Mouse (Mus musculus) midbrain, embryonic 12.5 days (tissue): ENCODE data around the gene Ssh1. TPM values are rescaled to one million over a fixed set of nuclear protein-coding genes. Genes with fewer than 3 reads are reported as not detected.
A peak's percentile ranks its signal among the peaks of the same experiment; 100 is the strongest.

Experiments
- ATAC-seq: fragments of 200-750 bp; cut with Nextera tagmentation; 2 replicates; pipeline ENCODE4 v1.8.0; 2017; ENCODE audit warnings: low read depth, moderate TSS enrichment, moderate library complexity; ENCODE audit not compliant: low FRiP score
- H3K27ac ChIP-seq: fragments of 300-500 bp; sonication (generic); replicated peaks from 2 replicates; pipeline ENCODE4 v1.5.1; 2016; ENCODE audit warnings: mild to moderate bottlenecking
- H3K27me3 ChIP-seq: fragments of 300-500 bp; sonication (generic); 2 replicates; pipeline ENCODE4 v1.6.1; 2016; ENCODE audit warnings: mild to moderate bottlenecking
- H3K36me3 ChIP-seq: fragments of 300-500 bp; sonication (generic); 2 replicates; pipeline ENCODE4 v1.6.1; 2016
- H3K4me1 ChIP-seq: fragments of 300-500 bp; sonication (generic); 2 replicates; pipeline ENCODE4 v1.6.1; 2016
- H3K4me2 ChIP-seq: fragments of 300-500 bp; sonication (generic); replicated peaks from 2 replicates; pipeline ENCODE4 v1.6.1; 2016; ENCODE audit warnings: mild to moderate bottlenecking, moderate library complexity
- H3K4me3 ChIP-seq: fragments of 300-500 bp; sonication (generic); 2 replicates; pipeline ENCODE4 v1.5.1; 2016; ENCODE audit warnings: mild to moderate bottlenecking
- H3K9ac ChIP-seq: fragments of 300-500 bp; sonication (generic); replicated peaks from 2 replicates; pipeline ENCODE4 v1.6.1; 2016; ENCODE audit warnings: mild to moderate bottlenecking, moderate library complexity
- H3K9me3 ChIP-seq: fragments of 300-500 bp; sonication (generic); 2 replicates; pipeline ENCODE4 v1.6.1; 2016; ENCODE audit warnings: mild to moderate bottlenecking
- WGBS: fragments of 180-500 bp; shearing (Covaris S2); methylation state at CpG from one replicate; pipeline ENCODE4 v1.1.7; 2016; 5-methylcytosine and 5-hydroxymethylcytosine counted together
- polyA plus RNA-seq: library from polyadenylated mRNA; unstranded; fragments of >200 nt; fragmentation: Nextera tagmentation; extraction: Ambion mirVana; gene quantifications from 2 replicates; pipeline ENCODE4 v1.2.1, GENCODE M21; 2016

Ssh1 gene
- polyA plus RNA-seq, 1 experiment from 2014 or later = 18.5 TPM

- Histone ChIP-seq H3K9me3 (0 out of 2 replicates have a peak, but pooled peaks cover 3% of the 10 kb centered on the region), H3K4me2 (no peak overlapping the region), H3K27ac (no peak overlapping the region), H3K9ac (no peak overlapping the region), H3K27me3 (no peaks in the 10 kb centered on the region), H3K36me3 (peaks cover 41% of the 10 kb centered on the region), H3K4me3 (no peak overlapping the region), H3K4me1 (peaks cover 7% of the 10 kb centered on the region; the same call in 1 of the 2 replicates)
- ATAC-seq = no peak
- 18% methylated on average over 6 of the region's 6 CpGs for WGBS
These were observed 34.7 kb downstream of the Ssh1 start for GRCm38 (mm10) chr5:113959039-113959438.

DNA sequence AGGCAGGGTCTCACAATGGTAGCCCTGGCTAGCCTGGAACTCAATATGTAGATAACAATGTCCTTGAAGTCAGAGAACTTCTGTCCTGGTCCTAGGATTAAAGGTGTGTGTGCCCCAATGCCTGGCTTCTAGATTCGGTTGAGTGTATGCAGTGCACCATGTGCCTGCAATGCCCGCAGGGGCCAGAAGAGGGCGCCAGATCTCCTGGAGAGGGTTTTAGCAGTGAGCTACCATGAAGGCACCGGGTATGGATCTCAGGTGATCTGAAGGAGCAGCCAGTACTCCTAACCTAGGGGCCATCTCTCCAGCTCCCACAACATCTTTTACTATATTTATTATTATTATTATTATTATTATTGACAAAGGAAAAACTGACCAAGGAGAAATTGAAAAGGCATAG is 37.2 kb downstream of the Ssh1 start:
- 11% methylated on average over 4 of the region's 4 CpGs for WGBS
- no peak overlapping the region for H3K4me2 ChIP-seq
- 0 out of 2 replicates have a peak, but pooled peaks have one; percentile 41 for ATAC-seq
- H3K4me3 ChIP-seq = no peak overlapping the region
- H3K36me3 ChIP-seq = peaks cover 51% of the 10 kb centered on the region
- no peak overlapping the region for H3K9ac ChIP-seq
- H3K27me3 ChIP-seq = no peaks in the 10 kb centered on the region
- no peaks in the 10 kb centered on the region for H3K9me3 ChIP-seq
- H3K27ac ChIP-seq = no peak overlapping the region
- H3K4me1 ChIP-seq = peaks cover 7% of the 10 kb centered on the region; the same call in 1 of the 2 replicates

GRCm38 (mm10) chr5:113955691-113956090 is 38.0 kb downstream of the Ssh1 start:
- Histone ChIP-seq H3K4me1 (peaks cover 7% of the 10 kb centered on the region; the same call in 1 of the 2 replicates), H3K4me3 (no peak overlapping the region), H3K9me3 (no peaks in the 10 kb centered on the region), H3K27ac (no peak overlapping the region), H3K36me3 (peaks cover 51% of the 10 kb centered on the region), H3K9ac (no peak overlapping the region), H3K27me3 (no peaks in the 10 kb centered on the region), H3K4me2 (no peak overlapping the region)
- no peak for ATAC-seq
- 92% methylated on average over 8 of the region's 8 CpGs for WGBS

GRCm38 (mm10) chr5:113955281-113955680 is 38.4 kb downstream of the Ssh1 start:
- H3K27me3 ChIP-seq = no peaks in the 10 kb centered on the region
- H3K9ac ChIP-seq = no peak overlapping the region
- H3K4me2 ChIP-seq = no peak overlapping the region
- H3K36me3 ChIP-seq = peaks cover 55% of the 10 kb centered on the region
- WGBS = 88% methylated on average over 5 of the region's 5 CpGs
- no peaks in the 10 kb centered on the region for H3K9me3 ChIP-seq
- peaks cover 7% of the 10 kb centered on the region; the same call in 1 of the 2 replicates for H3K4me1 ChIP-seq
- no peak for ATAC-seq
- H3K27ac ChIP-seq = no peak overlapping the region
- H3K4me3 ChIP-seq = no peak overlapping the region

- 14% methylated on average over 7 of the region's 7 CpGs for WGBS
- Histone ChIP-seq H3K4me3 (no peak overlapping the region), H3K27ac (no peak overlapping the region), H3K9ac (no peak overlapping the region), H3K4me1 (peaks cover 7% of the 10 kb centered on the region; the same call in 1 of the 2 replicates), H3K4me2 (no peak overlapping the region), H3K36me3 (peaks cover 64% of the 10 kb centered on the region), H3K9me3 (no peaks in the 10 kb centered on the region), H3K27me3 (no peaks in the 10 kb centered on the region)
- no peak; the same call in 1 of the 2 replicates for ATAC-seq
These were observed 39.3 kb downstream of the Ssh1 start for GRCm38 (mm10) chr5:113954421-113954820.

DNA sequence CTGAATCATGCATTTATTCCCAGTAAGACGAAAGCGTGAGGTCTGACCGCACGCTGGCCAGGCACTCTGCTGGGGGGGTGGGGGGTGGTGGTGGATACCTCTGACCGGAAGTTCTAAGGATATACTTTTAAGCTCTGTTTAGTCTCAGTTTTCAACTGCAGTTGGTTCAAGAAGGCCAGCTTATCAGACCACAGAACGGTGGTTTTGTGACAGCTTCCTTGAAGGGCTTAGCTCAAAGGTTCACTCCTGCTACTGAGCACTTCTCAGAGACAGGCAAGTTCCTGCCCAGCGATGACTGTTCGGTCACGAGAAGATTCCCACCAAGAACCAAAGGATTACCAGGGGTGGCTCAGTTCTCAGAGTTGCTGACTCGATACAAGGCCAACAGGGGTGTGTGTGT is 41.2 kb downstream of the Ssh1 start:
- no peaks in the 10 kb centered on the region for H3K27me3 ChIP-seq
- no peak overlapping the region for H3K27ac ChIP-seq
- no peak for ATAC-seq
- 88% methylated on average over 10 of the region's 10 CpGs for WGBS
- no peaks in the 10 kb centered on the region for H3K4me1 ChIP-seq
- H3K36me3 ChIP-seq = peaks cover 74% of the 10 kb centered on the region
- H3K9me3 ChIP-seq = no peaks in the 10 kb centered on the region
- no peak overlapping the region for H3K9ac ChIP-seq
- no peak overlapping the region for H3K4me2 ChIP-seq
- H3K4me3 ChIP-seq = no peak overlapping the region

DNA sequence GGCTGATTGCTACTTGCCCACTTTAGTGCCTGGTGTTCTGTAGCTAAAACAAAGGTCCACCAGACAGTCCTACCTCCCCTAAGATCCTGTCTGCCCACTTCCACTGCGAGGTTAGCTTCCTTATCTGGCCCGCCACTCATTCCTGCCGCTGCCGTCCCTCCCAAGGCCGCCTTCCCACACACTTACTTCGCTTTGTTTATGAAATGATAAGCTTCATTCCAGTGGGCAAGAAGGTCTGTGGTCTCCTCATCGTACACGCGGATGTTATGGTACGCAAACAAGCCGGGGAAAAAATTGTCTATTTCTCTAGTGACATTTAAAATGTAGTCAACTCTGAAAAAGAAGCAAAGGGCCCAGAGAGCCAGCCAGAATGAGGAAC is 42.0 kb downstream of the Ssh1 start:
- Histone ChIP-seq H3K4me2 (no peak overlapping the region), H3K36me3 (peaks cover 76% of the 10 kb centered on the region), H3K9me3 (no peaks in the 10 kb centered on the region), H3K4me3 (no peak overlapping the region), H3K4me1 (no peaks in the 10 kb centered on the region), H3K27me3 (no peaks in the 10 kb centered on the region), H3K27ac (no peak overlapping the region), H3K9ac (no peak overlapping the region)
- ATAC-seq = no peak
- WGBS = 94% methylated on average over 11 of the region's 11 CpGs

DNA sequence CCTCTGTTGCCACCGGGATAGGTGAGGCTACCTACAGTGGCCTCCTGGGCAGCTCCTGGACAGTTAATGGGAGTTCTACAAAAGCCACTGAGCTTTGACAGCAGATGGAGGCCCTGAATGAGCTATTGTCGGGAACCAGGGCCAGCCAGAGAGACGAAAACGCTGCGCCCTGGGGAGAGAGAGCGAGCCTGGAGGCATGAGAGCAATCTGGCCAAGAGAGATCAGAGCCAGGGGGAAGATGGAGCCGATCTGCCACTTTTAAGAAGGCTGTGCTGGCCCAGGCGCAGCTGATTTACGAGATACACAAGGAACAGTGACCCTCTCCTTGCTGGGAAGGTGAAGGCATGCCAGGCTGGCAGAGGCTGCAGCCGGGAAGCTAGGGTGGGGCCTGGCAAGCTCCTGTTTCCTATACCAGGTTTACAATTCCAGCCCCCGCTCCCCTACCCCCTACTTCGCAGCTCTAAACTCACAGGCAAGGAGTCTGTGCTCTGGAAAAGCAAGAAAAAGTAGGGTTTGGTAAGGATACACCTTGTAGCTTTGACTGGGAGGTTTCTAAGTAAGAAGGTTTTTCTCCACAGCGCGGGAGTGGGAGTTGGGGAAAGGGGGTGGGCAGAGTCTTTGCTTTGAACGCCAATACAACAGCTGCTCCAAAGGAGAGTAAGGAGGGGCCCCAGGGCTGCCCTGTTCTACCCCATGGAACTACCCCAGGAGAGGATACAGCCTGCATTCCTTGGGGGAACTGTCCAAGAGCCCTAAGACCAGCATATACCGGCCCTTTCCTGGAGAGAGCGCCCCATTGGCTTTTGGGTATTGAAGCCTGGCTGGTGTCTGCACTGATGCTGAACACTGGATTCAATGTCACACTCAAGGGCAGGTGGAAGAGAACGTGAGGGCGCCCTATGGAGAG is 42.7 kb downstream of the Ssh1 start:
- peaks cover 82% of the 10 kb centered on the region for H3K36me3 ChIP-seq
- no peaks in the 10 kb centered on the region for H3K4me1 ChIP-seq
- no peak overlapping the region for H3K4me2 ChIP-seq
- 0 out of 2 replicates have a peak overlapping the region, but pooled peaks have one; percentile 25 for H3K27ac ChIP-seq
- no peak for ATAC-seq
- H3K4me3 ChIP-seq = no peak overlapping the region
- no peaks in the 10 kb centered on the region for H3K27me3 ChIP-seq
- no peak overlapping the region for H3K9ac ChIP-seq
- 86% methylated on average over 19 of the region's 19 CpGs for WGBS
- H3K9me3 ChIP-seq = no peaks in the 10 kb centered on the region

- H3K9ac ChIP-seq = no peak overlapping the region
- WGBS = 94% methylated on average over 17 of the region's 17 CpGs
- peaks cover 83% of the 10 kb centered on the region for H3K36me3 ChIP-seq
- H3K4me1 ChIP-seq = no peaks in the 10 kb centered on the region
- no peaks in the 10 kb centered on the region for H3K9me3 ChIP-seq
- H3K27me3 ChIP-seq = no peaks in the 10 kb centered on the region
- ATAC-seq = no peak
- H3K27ac ChIP-seq = no peak overlapping the region
- no peak overlapping the region for H3K4me2 ChIP-seq
- H3K4me3 ChIP-seq = no peak overlapping the region
These were observed 43.6 kb downstream of the Ssh1 start for GRCm38 (mm10) chr5:113950133-113950532.

DNA sequence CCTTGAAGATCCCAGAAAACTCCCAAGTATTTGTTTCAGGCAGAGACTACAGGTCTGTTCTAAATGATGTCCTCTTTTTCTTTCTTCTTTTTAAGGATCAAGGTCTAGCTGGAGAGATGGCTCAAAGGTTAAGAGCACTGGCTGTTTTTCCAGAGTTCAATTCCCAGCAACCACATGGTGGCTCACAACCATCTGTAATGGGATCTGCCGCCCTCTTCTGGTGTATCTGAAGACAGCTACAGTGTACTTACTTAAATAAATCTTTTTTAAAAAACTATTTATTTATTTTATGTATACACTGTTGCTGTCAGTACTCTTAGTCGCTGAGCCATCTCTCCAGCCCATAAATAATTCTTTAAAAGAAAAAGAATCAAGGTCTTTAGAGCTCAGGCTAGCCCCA is 46.4 kb downstream of the Ssh1 start:
- Histone ChIP-seq H3K4me3 (no peak overlapping the region), H3K4me1 (peaks cover 10% of the 10 kb centered on the region), H3K9me3 (no peaks in the 10 kb centered on the region), H3K9ac (no peak overlapping the region), H3K36me3 (peaks cover 86% of the 10 kb centered on the region), H3K27ac (no peak overlapping the region), H3K27me3 (no peaks in the 10 kb centered on the region), H3K4me2 (no peak overlapping the region)
- ATAC-seq = no peak
- WGBS = 73% methylated on average over 2 of the region's 2 CpGs

GRCm38 (mm10) chr5:113945126-113945525 is 48.6 kb downstream of the Ssh1 start:
- Histone ChIP-seq H3K4me2 (no peak overlapping the region), H3K4me3 (no peak overlapping the region), H3K36me3 (peaks cover 88% of the 10 kb centered on the region), H3K4me1 (peaks cover 10% of the 10 kb centered on the region), H3K9me3 (no peaks in the 10 kb centered on the region), H3K27ac (no peak overlapping the region), H3K9ac (no peak overlapping the region), H3K27me3 (no peaks in the 10 kb centered on the region)
- 92% methylated on average over 6 of the region's 6 CpGs for WGBS
- ATAC-seq = no peak

GRCm38 (mm10) chr5:113943328-113943727 is 50.4 kb downstream of the Ssh1 start:
- H3K9ac ChIP-seq = no peak overlapping the region
- peak overlapping the region; percentile 66 for H3K27ac ChIP-seq
- ATAC-seq = no peak
- peaks cover 14% of the 10 kb centered on the region for H3K4me1 ChIP-seq
- no peaks in the 10 kb centered on the region for H3K27me3 ChIP-seq
- H3K36me3 ChIP-seq = peaks cover 77% of the 10 kb centered on the region
- H3K4me3 ChIP-seq = no peak overlapping the region
- no peaks in the 10 kb centered on the region for H3K9me3 ChIP-seq
- H3K4me2 ChIP-seq = no peak overlapping the region
- 77% methylated on average over 12 of the region's 12 CpGs for WGBS
